Mouse (Mus musculus) ZHBTc4 (cell line): ENCODE data around the gene Adam1b.

Source experiments
- DNase-seq: peaks from one replicate; pipeline ENCODE4 v3.0.0-alpha.2; 2011; ENCODE audit warnings: low read depth, low spot score

The Adam1b gene

DNA sequence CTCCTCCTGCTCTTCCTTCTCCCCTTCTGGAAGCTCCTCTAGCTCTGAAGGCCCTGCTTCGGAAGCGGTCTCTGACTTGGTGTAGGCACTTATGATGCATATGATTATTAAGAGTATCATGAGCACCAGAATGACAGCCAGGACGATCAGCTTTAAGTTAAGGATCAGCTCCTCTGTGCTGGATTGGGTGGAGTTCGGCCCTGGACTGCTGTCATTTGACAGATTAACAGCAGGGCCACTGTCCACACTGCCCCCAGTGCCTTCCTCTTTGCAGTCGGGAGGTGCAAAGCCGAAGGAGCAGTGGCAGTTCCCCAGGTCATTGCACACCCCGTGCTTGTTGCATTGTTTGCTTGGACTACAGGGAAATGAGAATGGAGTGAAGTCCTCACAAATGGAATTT lies 2.5 kb downstream of the Adam1b start:
- DNase-seq: no peak

- no peak for DNase-seq
These were observed 9.9 kb downstream of the Adam1b start for GRCm38 (mm10) chr5:121493305-121493704.

DNA sequence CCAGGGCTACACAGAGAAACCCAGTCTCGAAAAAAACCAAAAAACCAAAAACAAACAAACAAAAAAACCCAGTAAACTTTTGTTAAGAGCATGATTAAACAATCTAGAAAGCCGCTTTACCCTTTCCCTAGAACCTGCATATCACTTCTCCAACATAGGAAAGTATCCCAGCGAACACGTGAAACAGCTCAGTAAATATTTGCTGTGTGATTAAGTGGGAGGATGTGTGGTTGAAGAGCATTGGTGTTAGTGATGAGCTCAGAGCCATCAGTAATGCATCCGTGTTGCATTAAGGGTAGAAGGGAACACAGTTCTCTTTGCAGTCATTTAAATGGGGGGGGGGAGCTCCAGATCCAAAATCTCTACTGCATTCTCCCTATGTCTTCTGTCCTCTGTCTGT lies 18.4 kb downstream of the Adam1b start:
- no peak for DNase-seq

- DNase-seq: peak; percentile 76
These were observed 25.6 kb downstream of the Adam1b start for GRCm38 (mm10) chr5:121477680-121478079.

DNA sequence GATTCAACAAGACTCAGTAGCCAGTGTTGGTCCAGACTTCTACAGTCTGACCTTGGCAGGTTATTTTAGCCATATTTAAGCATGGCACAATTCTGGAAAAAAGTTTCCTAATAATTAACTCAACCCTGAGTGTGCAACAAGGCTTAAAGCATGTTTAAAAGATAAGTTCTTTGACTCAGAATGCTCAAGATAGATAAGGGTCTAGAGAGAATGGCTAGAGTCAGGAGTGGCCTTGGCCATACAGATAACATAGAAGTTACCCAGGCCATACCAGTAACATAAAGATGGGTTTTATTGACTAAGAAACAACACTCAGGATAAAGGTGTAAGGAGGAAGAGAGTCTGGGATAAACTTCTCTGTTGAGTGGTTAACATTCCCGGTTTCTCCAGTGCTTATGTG lies 27.2 kb downstream of the Adam1b start:
- no peak for DNase-seq

DNA sequence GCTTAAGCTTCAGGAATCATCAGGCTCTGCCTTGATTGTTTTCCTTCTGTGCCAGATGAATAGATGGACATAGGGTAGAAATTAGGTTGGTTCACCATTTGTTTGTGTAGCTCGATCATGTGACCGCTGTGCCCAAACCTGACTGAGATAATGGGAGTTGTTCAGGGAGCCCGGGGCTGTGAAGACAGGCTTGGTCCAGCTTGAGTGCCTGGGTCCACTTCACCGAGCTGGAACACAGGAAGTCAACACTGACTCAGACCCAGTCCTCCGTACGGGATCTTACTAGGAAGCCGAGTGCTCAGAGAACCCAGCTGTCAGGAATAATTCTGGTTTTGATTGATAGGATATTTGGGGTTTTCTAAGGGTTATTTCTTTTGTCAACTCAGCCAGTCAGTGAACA lies 28.6 kb downstream of the Adam1b start:
- no peak for DNase-seq

- peak; percentile 51 for DNase-seq
These were observed 30.8 kb downstream of the Adam1b start for GRCm38 (mm10) chr5:121472411-121472810.

DNA sequence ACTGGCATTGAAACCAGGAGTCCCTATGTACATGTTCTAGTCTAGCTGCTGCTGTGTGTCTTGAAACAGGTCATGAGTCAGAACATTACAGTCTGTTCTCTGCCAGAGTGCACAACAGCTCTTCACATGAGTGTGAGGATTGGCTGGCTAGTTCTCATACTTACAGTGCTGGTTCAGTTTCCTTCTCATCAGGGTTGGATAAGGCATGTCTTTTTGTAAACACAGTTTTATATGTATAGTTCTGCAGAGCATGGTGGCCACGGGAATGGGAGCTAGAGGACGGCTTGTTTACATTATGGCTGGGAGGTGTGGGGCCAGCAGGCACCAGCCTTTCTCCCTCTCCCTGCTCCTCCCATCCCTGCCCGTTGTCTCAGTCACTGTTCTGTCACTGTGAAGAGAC lies 33.7 kb downstream of the Adam1b start:
- DNase-seq: no peak

DNA sequence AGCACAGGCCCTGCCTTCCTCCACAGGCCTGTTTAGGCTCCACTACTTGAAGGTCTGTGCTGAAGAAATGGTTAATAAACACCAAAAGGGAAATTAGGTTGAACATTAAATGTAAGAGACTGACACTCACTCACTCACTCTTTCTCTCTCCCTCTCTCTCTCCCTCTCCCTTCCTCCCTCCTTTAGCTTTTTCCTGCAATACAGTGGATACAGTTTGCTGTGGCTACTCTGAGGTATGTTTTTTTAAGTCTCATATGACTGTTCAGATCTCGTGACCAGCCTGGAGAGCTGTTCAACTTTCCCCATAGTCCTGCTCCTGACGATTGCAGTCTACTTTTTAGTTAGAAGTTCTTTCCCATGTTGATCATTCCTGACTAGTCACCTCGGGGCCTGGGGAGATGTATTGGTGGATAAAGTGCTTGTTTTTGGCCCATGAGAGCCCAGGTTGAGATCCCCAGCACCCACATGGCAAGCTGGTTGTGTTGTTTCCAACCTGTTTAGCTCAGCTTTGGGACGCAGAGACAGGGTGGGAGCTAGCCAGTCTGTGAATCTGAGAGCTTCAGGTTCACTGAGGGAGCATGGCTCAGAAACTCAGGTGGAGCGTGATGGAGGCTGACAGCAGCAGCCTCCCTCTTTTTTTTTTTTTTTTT lies 39.5 kb downstream of the Adam1b start:
- no peak for DNase-seq

- DNase-seq: no peak
These were observed 40.3 kb downstream of the Adam1b start for GRCm38 (mm10) chr5:121462967-121463366.

DNA sequence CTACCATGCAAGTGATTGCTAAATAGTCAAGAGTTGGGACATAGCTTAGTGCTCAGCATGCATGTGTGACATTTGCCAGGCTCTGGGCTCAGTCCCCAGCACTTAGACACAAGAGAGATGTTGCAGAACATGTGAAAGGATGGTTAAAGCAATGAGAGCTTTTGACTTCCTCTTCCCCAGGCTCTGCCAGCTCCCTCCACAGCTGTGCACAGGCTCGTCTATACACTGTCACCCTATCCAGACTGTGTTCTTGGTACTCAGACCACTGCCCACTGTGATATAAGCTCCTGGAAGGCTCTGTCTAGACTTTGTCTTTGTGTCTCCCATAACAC lies 41.1 kb downstream of the Adam1b start:
- no peak for DNase-seq

- DNase-seq: no peak
These were observed 41.7 kb downstream of the Adam1b start for GRCm38 (mm10) chr5:121461339-121462170.

DNA sequence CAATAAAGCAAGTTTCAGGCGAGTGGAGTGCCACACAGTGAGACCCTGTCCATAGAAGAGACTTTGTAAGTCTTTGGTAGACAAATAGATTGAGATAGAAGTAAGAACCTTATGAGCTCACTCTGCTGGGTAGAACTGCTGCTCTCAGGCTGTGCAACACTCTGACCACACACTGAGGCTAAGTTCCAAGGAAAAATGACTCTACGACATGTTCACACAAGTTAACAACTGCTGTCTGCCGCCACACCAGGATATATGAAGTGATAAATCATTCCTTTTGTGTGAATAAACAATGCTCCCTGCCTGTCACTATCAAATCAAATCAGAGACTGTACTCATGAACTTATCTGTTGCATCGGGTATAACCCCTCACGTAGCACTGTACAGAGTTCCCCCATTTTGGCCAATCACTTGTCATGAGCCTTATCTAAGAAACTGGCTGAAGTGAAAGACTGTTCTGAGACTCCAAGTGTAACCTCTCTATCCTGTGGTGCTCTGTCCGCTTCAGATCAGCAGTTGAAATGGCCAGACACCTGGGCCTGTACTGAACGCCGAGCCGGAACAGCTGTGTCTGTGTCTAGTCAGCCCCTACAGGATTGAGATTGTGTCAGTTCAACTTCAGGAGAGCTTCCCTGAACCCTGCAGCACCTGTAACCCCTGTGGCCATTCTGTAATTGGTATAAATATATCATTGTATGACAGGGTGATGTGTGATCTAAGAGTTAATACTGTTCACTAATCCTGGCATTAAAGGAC lies 47.5 kb downstream of the Adam1b start:
- DNase-seq: no peak

DNA sequence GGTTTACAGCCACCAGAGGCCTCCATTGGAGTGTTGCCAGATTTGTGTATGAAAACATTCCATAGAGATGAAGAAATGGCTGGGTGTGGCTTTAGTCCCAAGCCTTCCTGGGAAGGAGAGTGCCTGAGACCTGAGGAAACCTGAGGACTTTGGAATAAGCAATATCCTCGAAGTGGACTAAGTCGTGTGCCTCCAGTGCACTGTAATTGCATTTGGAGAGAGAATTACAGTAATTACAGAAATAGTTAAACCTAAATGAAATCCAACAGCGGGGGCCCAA lies 48.8 kb downstream of the Adam1b start:
- peak; percentile 45 for DNase-seq

DNA sequence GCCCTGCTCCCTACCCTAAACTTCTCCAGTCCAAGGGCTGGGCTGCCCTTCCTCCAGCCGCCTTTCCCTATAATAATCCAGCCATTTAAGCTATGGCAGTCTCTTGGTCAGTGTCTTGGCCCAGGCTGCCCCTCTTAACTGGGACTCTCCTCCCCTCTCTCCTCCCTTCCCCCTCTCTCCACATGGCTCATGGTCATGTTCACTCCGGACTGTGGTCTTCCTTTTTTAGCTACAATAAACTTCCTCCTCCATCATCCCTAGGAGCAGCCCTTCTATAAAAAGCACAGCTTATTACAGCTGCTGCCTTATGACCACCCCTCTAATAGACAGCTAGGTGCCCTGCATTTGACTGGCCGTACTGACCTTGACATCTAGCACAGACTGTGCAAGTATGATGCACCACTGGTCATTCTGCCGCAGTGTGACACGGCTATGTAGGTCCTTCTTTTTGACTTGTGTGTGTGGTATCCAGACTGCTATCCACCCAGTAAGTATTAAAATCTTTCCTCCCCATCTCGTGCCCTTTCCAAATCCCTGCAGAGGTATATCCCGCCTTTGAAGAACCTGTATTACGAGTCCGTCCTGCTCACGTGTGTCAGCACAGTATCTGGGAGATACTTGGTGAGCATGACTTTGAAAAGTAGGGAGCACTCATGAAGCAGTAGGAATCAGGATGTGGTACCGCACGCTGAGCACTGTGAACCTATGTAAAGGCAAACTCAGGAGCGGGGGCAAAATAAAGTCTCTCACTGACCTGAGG lies 49.3 kb downstream of the Adam1b start:
- DNase-seq: no peak

GRCm38 (mm10) chr5:121452906-121453305 lies 50.3 kb downstream of the Adam1b start:
- no peak for DNase-seq

- DNase-seq: peak; percentile 97
These were observed 51.0 kb downstream of the Adam1b start, which contains the start of gene Erp29 for GRCm38 (mm10) chr5:121452026-121452869. Erp29 (minus strand) TSS chr5:121452506.

DNA sequence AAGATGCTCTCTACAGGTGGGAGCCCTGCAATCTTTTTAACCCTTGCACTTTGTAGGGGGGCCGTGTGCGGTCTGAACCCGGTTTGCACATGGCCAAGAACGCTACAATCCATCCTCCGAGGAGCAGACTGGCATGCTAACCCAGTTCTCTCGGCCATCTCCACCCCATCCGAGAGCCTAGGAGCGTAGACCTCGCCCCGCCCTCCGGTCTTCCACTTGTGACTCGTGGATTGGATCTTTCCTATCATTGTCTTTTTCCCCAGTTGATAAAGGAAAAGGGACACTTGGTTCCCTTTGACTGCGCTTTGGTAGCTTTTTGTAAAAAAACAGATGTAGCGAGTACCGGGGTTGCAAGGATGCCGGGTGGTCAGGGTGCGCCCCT lies 51.6 kb downstream of the Adam1b start, which contains the start of gene Tmem116:
Gene Tmem116 (plus strand): TSS at position 250 of the 382 bp plus-strand sequence.
- DNase-seq: peak; percentile 76

GRCm38 (mm10) chr5:121451203-121451602 lies 52.0 kb downstream of the Adam1b start:
- no peak for DNase-seq

- DNase-seq: no peak
These were observed 52.8 kb downstream of the Adam1b start for GRCm38 (mm10) chr5:121450476-121450875.
